Mouse (Mus musculus) C2C12 (cell line): ENCODE results near the gene Dock7. TPM values are rescaled to one million over a fixed set of nuclear protein-coding genes. Genes with fewer than 3 reads are reported as not detected.

Experiments used
- H3K27me3 ChIP-seq: one replicate; pipeline ENCODE4 v1.6.1; 2011; ENCODE audit not compliant: control insufficient read depth, insufficient read depth, insufficient read length
- H3K36me3 ChIP-seq: one replicate; pipeline ENCODE4 v1.6.1; 2011; ENCODE audit not compliant: control insufficient read depth, insufficient read depth
- H3K4me3 ChIP-seq: one replicate; pipeline ENCODE4 v1.5.1; 2011; ENCODE audit warnings: mild to moderate bottlenecking, control low read depth; ENCODE audit not compliant: poor library complexity, insufficient read depth, severe bottlenecking
- H3K79me2 ChIP-seq: one replicate; pipeline ENCODE4 v1.6.1; 2011; ENCODE audit not compliant: control insufficient read depth, insufficient read depth
- H3K79me3 ChIP-seq: one replicate; pipeline ENCODE4 v1.6.1; 2011; ENCODE audit warnings: low read depth, control low read depth
- H3ac ChIP-seq: one replicate; pipeline ENCODE3; 2011; ENCODE audit warnings: low read depth; ENCODE audit not compliant: control insufficient read depth, insufficient read length
- CEBPB ChIP-seq: IDR thresholded peaks from one replicate; pipeline ENCODE4 v1.6.1; 2011; ENCODE audit warnings: low read depth, mild to moderate bottlenecking, control low read depth, moderate library complexity
- CTCF ChIP-seq: IDR thresholded peaks from one replicate; pipeline ENCODE4 v1.5.1; 2011; ENCODE audit not compliant: control insufficient read depth, insufficient read depth, insufficient read length
- FOSL1 ChIP-seq: IDR thresholded peaks from one replicate; pipeline ENCODE4 v1.8.0; 2011; ENCODE audit warnings: mild to moderate bottlenecking, low read length; ENCODE audit not compliant: poor library complexity, insufficient read depth, severe bottlenecking
- MAX ChIP-seq: IDR thresholded peaks from one replicate; pipeline ENCODE4 v1.6.1; 2011; ENCODE audit warnings: mild to moderate bottlenecking, control low read depth
- MYOD1 ChIP-seq: IDR thresholded peaks from one replicate; pipeline ENCODE4 v1.6.1; 2011; ENCODE audit warnings: low read depth; ENCODE audit not compliant: control insufficient read depth, insufficient read length
- MYOG ChIP-seq: IDR thresholded peaks from one replicate; pipeline ENCODE4 v1.6.1; 2011; ENCODE audit not compliant: control insufficient read depth, insufficient read length; ENCODE audit errors: extremely low read depth
- USF1 ChIP-seq: IDR thresholded peaks from one replicate; pipeline ENCODE4 v1.6.1; 2011; ENCODE audit warnings: low read depth, mild to moderate bottlenecking, control low read depth, moderate library complexity
- polyA plus RNA-seq: library from polyadenylated mRNA; unstranded; fragments of >200 nt; fragmentation: generic; extraction: Trizol; gene quantifications from one replicate; pipeline ENCODE4 v1.2.1, GENCODE M21; 2012; ENCODE audit warnings: missing spikeins

Gene Dock7
- polyA plus RNA-seq, 1 experiment, result 30.2 TPM

GRCm38 (mm10) chr4:98910246-98910645 is 210.5 kb downstream of the Dock7 start:
- H3ac ChIP-seq, result no peak overlapping the region
- H3K36me3 ChIP-seq, result no peaks in the 10 kb centered on the region
- no peaks in the 10 kb centered on the region for H3K27me3 ChIP-seq
- no peak for TF ChIP-seq MYOG
- TF ChIP-seq MYOD1, result no peak
- no peak for TF ChIP-seq MAX
- no peak for TF ChIP-seq CEBPB
- no peak for TF ChIP-seq FOSL1
- no peak for TF ChIP-seq USF1
- TF ChIP-seq CTCF, result no peak
- H3K4me3 ChIP-seq, result no peak overlapping the region
- H3K79me2 ChIP-seq, result no peaks in the 10 kb centered on the region
- no peaks in the 10 kb centered on the region for H3K79me3 ChIP-seq

- no peak for TF ChIP-seq MYOG
- TF ChIP-seq MYOD1, result no peak
- no peak for TF ChIP-seq FOSL1
- peak; percentile 27 for TF ChIP-seq CTCF
- no peaks in the 10 kb centered on the region for H3K79me3 ChIP-seq
- H3K27me3 ChIP-seq, result no peaks in the 10 kb centered on the region
- H3K4me3 ChIP-seq, result no peak overlapping the region
- no peaks in the 10 kb centered on the region for H3K36me3 ChIP-seq
- no peak overlapping the region for H3ac ChIP-seq
- no peaks in the 10 kb centered on the region for H3K79me2 ChIP-seq
Observed at GRCm38 (mm10) chr4:98887148-98887547, 233.6 kb downstream of the Dock7 start.

Other genes starting within 250 kb of the Dock7 start
- gene Usp1, start 197.1 kb downstream of the Dock7 start, polyA plus RNA-seq, result 28.6 TPM
- gene Angptl3, start 90.0 kb downstream of the Dock7 start, polyA plus RNA-seq, result 0.05 TPM
- gene Atg4c, start 73.0 kb upstream of the Dock7 start, polyA plus RNA-seq, result 2.6 TPM
- 0.02 TPM for gene Gm12689, start 175.0 kb upstream of the Dock7 start, polyA plus RNA-seq